Mouse (Mus musculus) c-Kit-positive CD71-positive TER-119-positive erythroid progenitor cells, embryonic 14.5 days (primary cell): ENCODE results near the gene Tns3.

Source experiments
- DNase-seq: peaks from one replicate; pipeline ENCODE4 v3.0.0-alpha.2; 2013; ENCODE audit warnings: low spot score

Gene Tns3

GRCm38 (mm10) chr11:8523344-8524126 lies 140.8 kb downstream of the Tns3 start:
- peak; percentile 35 for DNase-seq

- no peak for DNase-seq
Observed at GRCm38 (mm10) chr11:8513359-8514253, 150.7 kb downstream of the Tns3 start.

DNA sequence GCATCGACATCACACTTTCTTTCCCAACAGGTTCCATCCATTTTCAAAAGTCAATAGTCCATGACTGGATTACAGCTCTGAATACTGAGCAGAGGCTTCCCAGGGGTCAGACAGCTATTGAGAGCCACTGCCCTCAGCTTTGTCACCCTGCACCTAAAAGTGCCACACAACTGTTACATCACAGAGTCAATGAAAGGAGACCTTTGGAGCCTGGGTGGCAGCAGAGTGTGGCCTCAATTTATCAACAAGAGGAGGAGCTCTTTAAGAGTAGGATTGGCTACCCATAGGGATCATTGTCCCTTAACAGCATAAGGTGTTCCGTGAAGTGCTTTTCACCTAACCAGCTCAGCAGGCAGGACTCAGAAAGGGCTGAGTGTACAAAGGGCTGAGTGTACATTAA lies 154.0 kb downstream of the Tns3 start:
- DNase-seq, result no peak

GRCm38 (mm10) chr11:8509614-8510013 lies 154.7 kb downstream of the Tns3 start:
- no peak for DNase-seq

DNA sequence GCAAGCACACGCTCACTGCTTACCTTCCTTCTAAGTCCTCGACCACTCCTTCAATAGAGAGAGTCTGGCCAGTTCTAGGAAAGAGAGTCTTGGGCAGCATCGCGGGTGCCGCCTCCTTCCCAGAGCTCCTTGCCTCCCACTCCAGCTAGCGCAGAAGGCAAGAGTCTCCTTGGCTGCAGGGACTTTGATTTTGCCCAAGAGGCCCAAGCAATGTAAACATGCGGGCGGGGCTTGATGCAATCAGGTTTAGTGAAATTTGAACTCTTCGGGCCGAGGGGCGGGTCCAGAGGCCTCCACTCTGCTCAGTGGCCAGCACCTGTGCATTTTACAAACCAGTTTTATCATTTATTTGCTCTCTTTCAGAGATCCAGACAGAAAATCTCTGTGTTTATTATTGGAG lies 160.6 kb downstream of the Tns3 start:
- no peak for DNase-seq

DNA sequence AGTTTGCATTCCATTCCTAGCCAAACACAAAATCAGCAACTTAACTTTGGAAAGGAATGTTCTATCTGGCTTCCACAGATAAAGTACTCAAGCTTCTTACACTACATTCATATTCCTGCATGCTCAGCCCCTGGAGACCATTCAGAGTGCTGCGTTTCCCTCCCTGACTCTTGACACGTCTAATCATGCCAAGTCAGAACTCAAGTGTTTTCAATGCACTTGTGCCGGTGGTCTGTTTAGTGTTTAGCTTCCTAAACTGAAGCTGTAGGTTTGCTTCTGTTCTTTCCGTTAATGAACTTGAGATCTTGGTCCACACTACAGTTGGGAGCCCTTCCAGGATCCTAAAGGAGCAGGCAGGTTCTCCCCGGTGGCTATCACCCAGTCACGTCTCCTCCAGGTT lies 163.5 kb downstream of the Tns3 start:
- DNase-seq, result no peak

GRCm38 (mm10) chr11:8497136-8497535 lies 167.2 kb downstream of the Tns3 start:
- no peak for DNase-seq

GRCm38 (mm10) chr11:8496686-8497085 lies 167.6 kb downstream of the Tns3 start:
- DNase-seq, result no peak

GRCm38 (mm10) chr11:8495801-8496200 lies 168.5 kb downstream of the Tns3 start:
- DNase-seq, result no peak

GRCm38 (mm10) chr11:8495036-8495435 lies 169.3 kb downstream of the Tns3 start:
- no peak for DNase-seq

GRCm38 (mm10) chr11:8493931-8494490 lies 170.3 kb downstream of the Tns3 start:
- DNase-seq, result no peak

- DNase-seq, result no peak
Observed at GRCm38 (mm10) chr11:8492332-8492731, 172.0 kb downstream of the Tns3 start.

- no peak for DNase-seq
Observed at GRCm38 (mm10) chr11:8488248-8488647, 176.1 kb downstream of the Tns3 start.

DNA sequence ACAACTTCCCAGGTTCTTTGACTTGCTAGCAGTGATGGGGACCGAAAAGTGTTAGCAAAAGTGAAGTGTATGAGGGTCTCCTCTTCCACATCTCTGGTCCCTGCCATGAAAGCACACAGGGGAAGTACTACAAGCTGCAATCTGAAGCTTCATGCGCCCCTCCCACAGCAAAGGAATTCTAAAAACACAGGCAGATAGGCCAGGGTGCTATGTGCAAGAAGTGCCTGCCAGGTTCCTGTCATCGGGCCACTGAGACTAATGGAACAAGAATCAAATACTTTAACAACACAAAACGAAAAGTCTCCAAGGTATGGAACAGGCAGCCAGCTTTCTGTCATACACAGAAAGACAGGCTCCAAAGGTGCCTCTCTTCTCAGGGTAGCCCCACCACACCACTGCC lies 177.8 kb downstream of the Tns3 start:
- DNase-seq, result no peak

- no peak for DNase-seq
Observed at GRCm38 (mm10) chr11:8484538-8484937, 179.8 kb downstream of the Tns3 start.

GRCm38 (mm10) chr11:8482721-8483120 lies 181.6 kb downstream of the Tns3 start:
- no peak for DNase-seq

- DNase-seq, result no peak
Observed at GRCm38 (mm10) chr11:8481962-8482361, 182.4 kb downstream of the Tns3 start.

DNA sequence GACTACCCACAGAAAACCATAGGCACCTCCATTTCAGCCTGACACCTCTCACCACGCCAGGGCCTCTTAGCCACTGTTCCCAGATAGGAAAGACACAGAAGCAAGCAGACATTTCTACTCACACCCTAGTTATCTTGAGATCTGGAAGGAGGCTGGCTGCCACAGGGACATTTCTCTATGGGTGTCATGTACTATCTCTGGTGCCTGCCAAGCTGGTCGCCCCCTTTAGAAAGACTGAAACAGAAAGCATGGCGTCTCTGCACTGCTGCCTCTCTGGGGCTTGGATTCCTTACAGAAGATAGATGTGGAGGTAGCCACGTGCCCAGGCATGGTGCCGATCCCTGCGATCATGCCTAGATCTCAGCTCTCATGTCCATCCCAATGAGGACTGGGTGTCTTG lies 182.8 kb downstream of the Tns3 start:
- DNase-seq, result no peak

- DNase-seq, result no peak
Observed at GRCm38 (mm10) chr11:8479858-8480257, 184.5 kb downstream of the Tns3 start.

DNA sequence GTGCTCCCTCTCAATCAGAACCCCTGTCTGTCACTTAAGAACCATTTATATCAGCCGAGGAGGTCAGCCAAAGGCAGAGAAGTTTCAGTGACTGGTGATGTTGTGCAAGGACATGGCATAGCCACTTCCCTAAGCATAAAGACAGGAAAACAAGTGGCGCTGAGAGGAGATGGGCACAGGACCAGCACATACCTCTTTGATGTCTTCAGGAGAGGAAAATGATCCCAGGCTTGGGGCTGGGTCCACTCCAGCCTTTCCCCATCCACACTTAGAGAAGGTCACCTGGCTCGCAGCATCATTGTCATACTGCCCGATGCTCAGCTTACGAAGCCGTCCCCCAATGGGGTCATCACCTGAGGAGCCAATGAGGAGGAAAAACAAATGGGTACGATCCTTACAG lies 185.0 kb downstream of the Tns3 start:
- no peak for DNase-seq

DNA sequence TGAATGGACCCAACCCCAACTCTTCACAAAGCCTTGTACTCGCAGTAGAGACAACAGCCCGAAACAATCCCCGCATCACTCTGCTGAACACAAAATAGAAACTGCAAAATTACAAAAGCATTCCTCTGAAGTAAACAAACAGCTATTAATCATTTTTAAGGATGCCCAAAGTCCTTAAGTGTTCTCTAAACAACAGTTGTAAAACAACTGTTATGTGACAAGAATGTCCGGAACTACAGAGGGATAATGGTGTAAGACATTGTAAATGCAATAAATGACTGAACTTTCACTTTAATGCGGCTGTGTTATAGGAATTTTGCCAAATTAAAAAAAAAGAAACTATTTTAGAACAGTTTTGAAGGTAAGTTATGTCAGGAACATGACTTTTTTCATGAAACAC lies 190.7 kb downstream of the Tns3 start:
- no peak for DNase-seq

GRCm38 (mm10) chr11:8472439-8472838 lies 191.9 kb downstream of the Tns3 start:
- no peak for DNase-seq

DNA sequence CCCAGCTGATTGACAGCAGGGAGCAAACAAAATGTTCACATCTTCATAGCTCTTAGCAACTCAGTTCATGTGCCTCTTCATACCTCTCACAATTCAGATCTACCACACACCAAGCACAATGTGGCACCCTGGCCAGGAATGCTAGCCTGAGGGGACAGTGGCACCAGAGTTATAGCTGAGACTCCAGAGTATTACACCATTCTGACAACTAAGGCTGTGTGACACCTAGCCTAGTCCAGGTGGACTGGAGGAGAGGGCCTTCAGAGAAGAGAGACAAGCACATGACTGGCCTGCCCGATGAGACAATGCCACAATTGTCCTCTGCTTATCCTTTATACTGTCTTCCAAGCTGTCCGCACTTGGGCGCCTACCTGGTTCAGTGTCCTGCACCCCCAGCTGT lies 192.8 kb downstream of the Tns3 start:
- DNase-seq, result no peak
